In genomic region chr14:30265728-30266127, GRCm38 (mm10) we compare ENCODE assay signal across 12 mouse cellular contexts.
DNase-seq lines count a peak whose midpoint lies in the region; ATAC-seq and TF ChIP-seq lines count a peak whose summit lies in the region.
"Had no signal": no experiment of that assay in that cellular context is flagged by ENCODE, and none has a peak within 500 bp of the region (broad histone marks: within the 10 kb centered on the region; RNA-seq: fewer than 3 reads in every experiment).

No protein-coding gene starts in this region.

- no peaks in the 10 kb centered on the region for H3K36me3 ChIP-seq in MEL (ENCODE audit: control insufficient read depth in 1 of 2, insufficient read depth in 2 of 2, low read length in 2 of 2)
- no peaks in the 10 kb centered on the region for H3K36me3 ChIP-seq in liver, embryonic 11.5 days (ENCODE audit: control insufficient read depth, insufficient read depth, low read length)
- H3K36me3 ChIP-seq: embryonic facial prominence, embryonic 13.5 days; midbrain, embryonic 12.5 days had no signal

- no peak overlapping the region for H3K4me2 ChIP-seq in liver, embryonic 11.5 days
- H3K4me2 ChIP-seq: embryonic facial prominence, embryonic 13.5 days; midbrain, embryonic 12.5 days had no signal

- DNase-seq in B cell, adult 2 months: peak; percentile 63 to 68
- peak; percentile 6 for DNase-seq in MEL (ENCODE audit: low read depth, low spot score)
- DNase-seq in liver, embryonic 11.5 days (ENCODE audit: low spot score): no peak
- peak; percentile 40 for DNase-seq in spleen, adult 12 weeks (ENCODE audit: low spot score)
- DNase-seq in left cerebral cortex, postnatal 36 days (ENCODE audit: low spot score in 2 of 2): no peak
- DNase-seq in layer of hippocampus, postnatal 25 days (ENCODE audit: extremely low spot score in 1 of 2, low spot score in 1 of 2): no peak
- DNase-seq in layer of hippocampus, adult 8-10 months (ENCODE audit: low spot score in 2 of 2): no peak
- DNase-seq in kidney, adult 18-20 months: no peak
- DNase-seq: gastrocnemius, postnatal 25 days had no signal

- TF ChIP-seq EP300 in MEL (IDR thresholded peaks at IDR 0.05; ENCODE audit: low read depth in 1 of 2, low read length in 2 of 2): no peak

- no peak overlapping the region for H3K4me3 ChIP-seq in MEL (ENCODE audit: control insufficient read depth in 1 of 2, insufficient read depth in 1 of 2, low read depth in 2 of 2, low read length in 2 of 2)
- no peak overlapping the region for H3K4me3 ChIP-seq in liver, embryonic 11.5 days (ENCODE audit: low read depth, low read length)
- H3K4me3 ChIP-seq: embryonic facial prominence, embryonic 13.5 days; left cerebral cortex, adult 2 months; midbrain, embryonic 12.5 days had no signal

- no peaks in the 10 kb centered on the region for H3K9me3 ChIP-seq in MEL (replicated peaks; ENCODE audit: insufficient read depth, low read length)
- H3K9me3 ChIP-seq in liver, embryonic 11.5 days (ENCODE audit: control insufficient read depth, low read length): no peaks in the 10 kb centered on the region
- H3K9me3 ChIP-seq: embryonic facial prominence, embryonic 13.5 days; midbrain, embryonic 12.5 days had no signal

- TF ChIP-seq CTCF in MEL (IDR thresholded peaks at IDR 0.05 in 2 of 3, conservative IDR thresholded peaks at IDR 0.05 in 1 of 3; ENCODE audit: control insufficient read depth in 1 of 3, insufficient read depth in 1 of 3, low read depth in 2 of 3, low read length in 3 of 3, poor library complexity in 1 of 3, severe bottlenecking in 1 of 3): no peak

- intact Hi-C loops in left cerebral cortex, postnatal 36 days (cut with DNase I): no loop called here

- H3K27me3 ChIP-seq in MEL (ENCODE audit: control insufficient read depth in 1 of 2, insufficient read depth in 2 of 2, low read length in 2 of 2): peaks cover 6 to 9% of the 10 kb centered on the region in 2 experiments
- no peaks in the 10 kb centered on the region for H3K27me3 ChIP-seq in liver, embryonic 11.5 days (replicated peaks; ENCODE audit: control insufficient read depth, insufficient read depth, low read length)
- H3K27me3 ChIP-seq: embryonic facial prominence, embryonic 13.5 days; midbrain, embryonic 12.5 days had no signal

- peak; percentile 88 for ATAC-seq in liver, embryonic 11.5 days (replicated peaks; ENCODE audit: low FRiP score)

- no peak for TF ChIP-seq POLR2A in MEL (IDR thresholded peaks at IDR 0.05; ENCODE audit: control insufficient read depth in 1 of 2, insufficient read depth in 1 of 2, low read depth in 1 of 2, low read length in 2 of 2, poor library complexity in 1 of 2)

- 46% methylated on average over 9 of the region's 9 CpGs for WGBS in liver, embryonic 11.5 days

- no peak overlapping the region for H3K27ac ChIP-seq in MEL (ENCODE audit: control insufficient read depth, low read depth, low read length)
- no peak overlapping the region for H3K27ac ChIP-seq in liver, embryonic 11.5 days (ENCODE audit: low read depth, low read length)
- H3K27ac ChIP-seq: embryonic facial prominence, embryonic 13.5 days; left cerebral cortex, adult 2 months; midbrain, embryonic 12.5 days had no signal

- TF ChIP-seq RAD21 in MEL (IDR thresholded peaks at IDR 0.05; ENCODE audit: low read depth, low read length): no peak

- no peak overlapping the region for H3K9ac ChIP-seq in MEL (ENCODE audit: control insufficient read depth, low read depth, low read length, poor library complexity, severe bottlenecking)
- H3K9ac ChIP-seq in liver, embryonic 11.5 days (ENCODE audit: low read depth, low read length): no peak overlapping the region
- H3K9ac ChIP-seq: embryonic facial prominence, embryonic 13.5 days; midbrain, embryonic 12.5 days had no signal

- H3K4me1 ChIP-seq in MEL (ENCODE audit: control insufficient read depth in 1 of 2, insufficient read depth in 2 of 2, low read length in 2 of 2): no peaks in the 10 kb centered on the region
- H3K4me1 ChIP-seq in liver, embryonic 11.5 days (replicated peaks; ENCODE audit: control insufficient read depth, insufficient read depth, low read length): no peaks in the 10 kb centered on the region; the same call in 1 of the 2 replicates
- H3K4me1 ChIP-seq: midbrain, embryonic 12.5 days had no signal

- no peaks in the 10 kb centered on the region for H3K79me2 ChIP-seq in MEL (ENCODE audit: control insufficient read depth, insufficient read depth, low read length, poor library complexity)

TF ChIP-seq in MEL, 35 proteins besides CTCF, POLR2A, EP300 and RAD21:
- no peak for TF ChIP-seq HCFC1 (IDR thresholded peaks at IDR 0.05; ENCODE audit: low read depth, low read length)
- no peak for TF ChIP-seq CHD2 (IDR thresholded peaks at IDR 0.05; ENCODE audit: low read length)
- TF ChIP-seq USF1 (IDR thresholded peaks at IDR 0.05; ENCODE audit: low read depth, low read length): no peak

Comparison
In these comparisons a context has a peak if more than half of its experiments do, and no peak if none do; other contexts are left out.
1. DNase-seq: peak in B cell, adult 2 months (2 of 2), MEL (single experiment) and spleen, adult 12 weeks (single experiment); none in liver, embryonic 11.5 days (single experiment), left cerebral cortex, postnatal 36 days (0 of 2), layer of hippocampus, postnatal 25 days (0 of 2), layer of hippocampus, adult 8-10 months (0 of 2) and kidney, adult 18-20 months (single experiment).